Mouse (Mus musculus) lung, embryonic 16.5 days (tissue): ENCODE results near the gene Cabp7. TPM values are rescaled to one million over a fixed set of nuclear protein-coding genes. Genes with fewer than 3 reads are reported as not detected.
A peak's percentile ranks its signal among the peaks of the same experiment; 100 is the strongest.
"Not testable (repeated sequence)": the region's sequence is repeated elsewhere in the genome, so short reads cannot be mapped to it uniquely, and the experiment has no call there.

Experiments
- ATAC-seq: fragments of 200-750 bp; cut with Nextera tagmentation; 2 replicates; pipeline ENCODE4 v1.8.0; 2017; ENCODE audit warnings: low read depth, mild to moderate bottlenecking, moderate library complexity
- H3K27ac ChIP-seq: fragments of 300-500 bp; sonication (generic); 2 replicates; pipeline ENCODE4 v1.5.1; 2014; ENCODE audit warnings: mild to moderate bottlenecking, control low read depth, low read length
- H3K27me3 ChIP-seq: fragments of 300-500 bp; sonication (generic); 2 replicates; pipeline ENCODE4 v1.6.1; 2014; ENCODE audit warnings: low read depth, low read length, mixed read lengths; ENCODE audit not compliant: control insufficient read depth, insufficient read depth
- H3K36me3 ChIP-seq: fragments of 300-500 bp; sonication (generic); 2 replicates; pipeline ENCODE4 v1.6.1; 2014; ENCODE audit warnings: low read length; ENCODE audit not compliant: control insufficient read depth, insufficient read depth
- H3K4me1 ChIP-seq: fragments of 300-500 bp; sonication (generic); replicated peaks from 2 replicates; pipeline ENCODE4 v1.6.1; 2014; ENCODE audit warnings: low read length, mixed read lengths; ENCODE audit not compliant: control insufficient read depth, insufficient read depth
- H3K4me2 ChIP-seq: fragments of 300-500 bp; sonication (generic); 2 replicates; pipeline ENCODE4 v1.6.1; 2014; ENCODE audit warnings: low read depth, low read length, control low read depth
- H3K4me3 ChIP-seq: fragments of 300-500 bp; sonication (generic); 2 replicates; pipeline ENCODE4 v1.5.1; 2014; ENCODE audit warnings: mild to moderate bottlenecking, low read length, control low read depth
- H3K9ac ChIP-seq: fragments of 300-500 bp; sonication (generic); 2 replicates; pipeline ENCODE4 v1.6.1; 2014; ENCODE audit warnings: low read length, control low read depth
- H3K9me3 ChIP-seq: fragments of 300-500 bp; sonication (generic); 2 replicates; pipeline ENCODE4 v1.6.1; 2016; ENCODE audit warnings: low read length; ENCODE audit not compliant: control insufficient read depth
- WGBS: fragments of 180-500 bp; shearing (Covaris S2); extraction: QIAGEN DNeasy Blood & Tissue Kit; methylation state at CpG from one replicate; pipeline ENCODE4 v1.1.7; 2014; 5-methylcytosine and 5-hydroxymethylcytosine counted together
- polyA plus RNA-seq: library from polyadenylated mRNA; unstranded; fragments of >200 nt; fragmentation: Nextera tagmentation; extraction: Ambion mirVana; gene quantifications from 2 replicates; pipeline ENCODE4 v1.2.1, GENCODE M21; 2015

The Cabp7 gene
- polyA plus RNA-seq, 1 experiment from 2014 or later, result 0.14 TPM

GRCm38 (mm10) chr11:4720393-4720792 is 26.2 kb downstream of the Cabp7 start:
- Histone ChIP-seq H3K4me2 (no peak overlapping the region), H3K4me1 (peaks cover 4% of the 10 kb centered on the region; the same call in 1 of the 2 replicates), H3K27ac (no peak overlapping the region), H3K9ac (no peak overlapping the region), H3K9me3 (no peaks in the 10 kb centered on the region), H3K36me3 (peaks cover 6% of the 10 kb centered on the region; the same call in 1 of the 2 replicates), H3K27me3 (no peaks in the 10 kb centered on the region), H3K4me3 (no peak overlapping the region)
- no peak for ATAC-seq
- 63% methylated on average over 11 of the region's 11 CpGs for WGBS

- peaks cover 6% of the 10 kb centered on the region; the same call in 1 of the 2 replicates for H3K36me3 ChIP-seq
- no peaks in the 10 kb centered on the region for H3K9me3 ChIP-seq
- no peak overlapping the region for H3K4me2 ChIP-seq
- no peak for ATAC-seq
- no peak overlapping the region for H3K27ac ChIP-seq
- no peaks in the 10 kb centered on the region for H3K27me3 ChIP-seq
- 85% methylated on average over 9 of the region's 9 CpGs for WGBS
- H3K4me3 ChIP-seq, result no peak overlapping the region
- no peak overlapping the region for H3K9ac ChIP-seq
- peaks cover 4% of the 10 kb centered on the region; the same call in 1 of the 2 replicates for H3K4me1 ChIP-seq
These were observed 26.6 kb downstream of the Cabp7 start for GRCm38 (mm10) chr11:4719961-4720360.

GRCm38 (mm10) chr11:4718548-4718947 is 28.0 kb downstream of the Cabp7 start:
- Histone ChIP-seq H3K9me3 (no peaks in the 10 kb centered on the region), H3K4me1 (peaks cover 4% of the 10 kb centered on the region; the same call in 1 of the 2 replicates), H3K36me3 (no peaks in the 10 kb centered on the region; the same call in 1 of the 2 replicates), H3K4me2 (no peak overlapping the region), H3K4me3 (no peak overlapping the region), H3K9ac (no peak overlapping the region), H3K27ac (no peak overlapping the region), H3K27me3 (no peaks in the 10 kb centered on the region)
- WGBS, result 64% methylated on average over 5 of the region's 5 CpGs
- no peak for ATAC-seq

- H3K4me3 ChIP-seq, result no peak overlapping the region
- no peaks in the 10 kb centered on the region for H3K36me3 ChIP-seq
- H3K27ac ChIP-seq, result no peak overlapping the region
- no peaks in the 10 kb centered on the region for H3K27me3 ChIP-seq
- H3K4me1 ChIP-seq, result peaks cover 4% of the 10 kb centered on the region; the same call in 1 of the 2 replicates
- H3K9ac ChIP-seq, result no peak overlapping the region
- no peaks in the 10 kb centered on the region for H3K9me3 ChIP-seq
- no peak overlapping the region for H3K4me2 ChIP-seq
- no peak for ATAC-seq
- 81% methylated on average over 5 of the region's 5 CpGs for WGBS
These were observed 29.9 kb downstream of the Cabp7 start for GRCm38 (mm10) chr11:4716530-4717236.

GRCm38 (mm10) chr11:4715596-4715995 is 31.0 kb downstream of the Cabp7 start:
- no peak for ATAC-seq
- Histone ChIP-seq H3K4me2 (no peak overlapping the region), H3K9me3 (no peaks in the 10 kb centered on the region), H3K36me3 (no peaks in the 10 kb centered on the region), H3K4me3 (no peak overlapping the region), H3K9ac (no peak overlapping the region), H3K27me3 (no peaks in the 10 kb centered on the region), H3K4me1 (no peaks in the 10 kb centered on the region; the same call in 1 of the 2 replicates), H3K27ac (no peak overlapping the region)
- WGBS, result 77% methylated on average over 4 of the region's 4 CpGs

- Histone ChIP-seq H3K9ac (no peak overlapping the region), H3K36me3 (no peaks in the 10 kb centered on the region), H3K27me3 (no peaks in the 10 kb centered on the region), H3K4me1 (no peaks in the 10 kb centered on the region), H3K27ac (no peak overlapping the region), H3K9me3 (no peaks in the 10 kb centered on the region), H3K4me3 (no peak overlapping the region), H3K4me2 (no peak overlapping the region)
- 81% methylated on average over 4 of the region's 4 CpGs for WGBS
- ATAC-seq, result no peak
These were observed 31.9 kb downstream of the Cabp7 start for GRCm38 (mm10) chr11:4714727-4715126.

GRCm38 (mm10) chr11:4712822-4713221 is 33.8 kb downstream of the Cabp7 start:
- Histone ChIP-seq H3K27ac (no peak overlapping the region), H3K4me1 (no peaks in the 10 kb centered on the region), H3K4me3 (no peak overlapping the region), H3K9me3 (no peaks in the 10 kb centered on the region), H3K27me3 (no peaks in the 10 kb centered on the region), H3K9ac (no peak overlapping the region), H3K36me3 (no peaks in the 10 kb centered on the region), H3K4me2 (no peak overlapping the region)
- no peak for ATAC-seq

GRCm38 (mm10) chr11:4710188-4710587 is 36.4 kb downstream of the Cabp7 start:
- H3K4me3 ChIP-seq, ATAC-seq, H3K4me2 ChIP-seq, H3K4me1 ChIP-seq, H3K36me3 ChIP-seq, H3K9me3 ChIP-seq, H3K27ac ChIP-seq, H3K9ac ChIP-seq, H3K27me3 ChIP-seq: not testable (repeated sequence)
- 79% methylated on average over 3 of the region's 4 CpGs for WGBS

- peak overlapping the region; percentile 75 for H3K9ac ChIP-seq
- peaks cover 12% of the 10 kb centered on the region for H3K4me1 ChIP-seq
- H3K9me3 ChIP-seq, result no peaks in the 10 kb centered on the region
- H3K4me3 ChIP-seq, result peak overlapping the region; percentile 79
- no peak for ATAC-seq
- no peaks in the 10 kb centered on the region for H3K27me3 ChIP-seq
- H3K36me3 ChIP-seq, result peaks cover 10% of the 10 kb centered on the region
- no peak overlapping the region for H3K27ac ChIP-seq
- H3K4me2 ChIP-seq, result peak overlapping the region; percentile 60
- WGBS, result 7% methylated on average over 4 of the region's 4 CpGs
These were observed 41.4 kb downstream of the Cabp7 start for GRCm38 (mm10) chr11:4705178-4705577.
